Mouse (Mus musculus) limb, embryonic 11.5 days (tissue): ENCODE data around the gene Chil5. TPM values are rescaled to one million over a fixed set of nuclear protein-coding genes. Genes with fewer than 3 reads are reported as not detected.

ENCODE experiments used
- ATAC-seq: fragments of 200-750 bp; cut with Nextera tagmentation; 2 replicates; pipeline ENCODE4 v1.8.0; 2017; ENCODE audit warnings: low read depth; ENCODE audit not compliant: insufficient number of reproducible peaks, low FRiP score, low TSS enrichment
- DNase-seq: peaks from one replicate; pipeline ENCODE4 v3.0.0-alpha.2; 2015; ENCODE audit warnings: low spot score
- H3K27ac ChIP-seq: fragments of 300-500 bp; sonication (generic); replicated peaks from 2 replicates; pipeline ENCODE4 v1.5.1; 2014; ENCODE audit warnings: low read depth, mild to moderate bottlenecking, low read length
- H3K27me3 ChIP-seq: fragments of 300-500 bp; sonication (generic); 2 replicates; pipeline ENCODE4 v1.6.1; 2014; ENCODE audit warnings: mild to moderate bottlenecking, low read length, mixed read lengths; ENCODE audit not compliant: control insufficient read depth, insufficient read depth
- H3K36me3 ChIP-seq: fragments of 300-500 bp; sonication (generic); 2 replicates; pipeline ENCODE4 v1.6.1; 2014; ENCODE audit warnings: mild to moderate bottlenecking, low read length, moderate library complexity, mixed read lengths; ENCODE audit not compliant: control insufficient read depth, insufficient read depth
- H3K4me1 ChIP-seq: fragments of 300-500 bp; sonication (generic); 2 replicates; pipeline ENCODE4 v1.6.1; 2014; ENCODE audit warnings: low read length, mixed read lengths; ENCODE audit not compliant: control insufficient read depth, insufficient read depth
- H3K4me2 ChIP-seq: fragments of 300-500 bp; sonication (generic); 2 replicates; pipeline ENCODE4 v1.6.1; 2014; ENCODE audit warnings: low read depth, mild to moderate bottlenecking, moderate library complexity; ENCODE audit not compliant: severe bottlenecking
- H3K4me3 ChIP-seq: fragments of 300-500 bp; sonication (generic); 2 replicates; pipeline ENCODE4 v1.5.1; 2014; ENCODE audit warnings: low read depth, low read length
- H3K9ac ChIP-seq: fragments of 300-500 bp; sonication (generic); 2 replicates; pipeline ENCODE4 v1.6.1; 2014; ENCODE audit warnings: mild to moderate bottlenecking, low read length
- H3K9me3 ChIP-seq: fragments of 300-500 bp; sonication (generic); 2 replicates; pipeline ENCODE4 v1.6.1; 2016; ENCODE audit warnings: low read length; ENCODE audit not compliant: control insufficient read depth
- WGBS: fragments of 180-500 bp; shearing (Covaris S2); extraction: QIAGEN DNeasy Blood & Tissue Kit; methylation state at CpG from one replicate; pipeline ENCODE4 v1.1.7; 2014; 5-methylcytosine and 5-hydroxymethylcytosine counted together
- polyA plus RNA-seq: library from polyadenylated mRNA; unstranded; fragments of >200 nt; fragmentation: Nextera tagmentation; extraction: Ambion mirVana; gene quantifications from 2 replicates; pipeline ENCODE4 v1.2.1, GENCODE M21; 2014

Chil5 gene
- polyA plus RNA-seq, 1 experiment from 2014 or later, result not detected

DNA sequence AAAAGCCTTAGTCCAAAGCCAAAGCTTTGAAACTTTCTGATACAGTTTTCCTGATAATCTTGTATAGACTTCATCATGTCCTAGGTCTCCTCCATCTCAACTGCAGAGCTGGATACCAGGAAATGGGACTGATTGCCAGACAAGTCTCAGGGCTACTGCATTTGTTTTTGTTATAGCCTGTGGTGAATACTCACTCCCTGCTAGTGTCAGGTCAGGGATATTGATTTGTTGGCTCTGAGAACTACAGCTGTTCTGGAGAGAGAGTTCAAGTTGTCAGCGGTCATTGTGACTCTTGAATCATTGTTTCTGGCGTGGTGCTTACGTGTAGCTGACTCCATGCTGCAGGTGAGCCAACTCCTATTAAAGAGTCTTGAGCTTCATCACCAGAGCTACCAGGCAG is 59.2 kb downstream of the Chil5 start, which contains the start of gene Ovgp1:
TSS of gene Ovgp1 (plus strand) at position 301 of the 400 bp plus-strand sequence.
- Histone ChIP-seq H3K4me3 (no peak within 1 kb of the TSS), H3K4me2 (no peak within 1 kb of the TSS), H3K27ac (no peak within 1 kb of the TSS), H3K9me3 (no peaks in the 10 kb centered on the region), H3K27me3 (no peaks in the 10 kb centered on the region), H3K9ac (no peak within 1 kb of the TSS), H3K36me3 (no peaks in the 10 kb centered on the region; the same call in 1 of the 2 replicates), H3K4me1 (no peaks in the 10 kb centered on the region)
- 89% methylated on average over 3 of the region's 3 CpGs for WGBS
- ATAC-seq (no peak), DNase-seq (no peak)

DNA sequence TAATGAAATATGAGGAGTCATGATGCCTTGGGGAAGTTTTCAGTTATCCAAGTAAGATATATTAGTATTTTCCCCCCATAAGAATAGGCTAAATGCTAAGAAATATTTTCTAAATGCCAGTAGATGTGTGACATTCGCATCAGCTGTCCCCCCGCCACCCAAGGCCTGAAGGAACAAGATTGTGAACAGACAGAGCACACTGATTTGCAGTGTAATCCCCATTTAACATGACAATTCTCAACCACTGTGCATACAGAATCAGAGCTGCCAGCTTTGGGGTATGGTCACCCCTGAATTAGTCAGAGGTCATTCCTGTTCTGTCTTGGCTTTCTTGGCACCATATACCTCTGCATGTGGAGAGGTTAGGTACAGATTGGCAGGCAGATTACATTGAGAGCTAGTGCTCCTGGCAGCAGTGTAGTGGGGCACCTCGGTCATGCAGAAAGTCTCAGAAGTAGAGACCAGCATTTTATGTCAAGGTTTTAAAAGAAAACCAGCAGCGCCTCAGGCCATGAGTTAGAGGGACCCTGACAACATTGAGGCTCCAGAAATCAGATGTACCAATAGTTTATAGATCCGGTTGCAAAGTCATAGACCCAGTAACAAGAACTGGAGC is 60.7 kb downstream of the Chil5 start:
- H3K27ac ChIP-seq, result no peak overlapping the region
- no peak overlapping the region for H3K4me2 ChIP-seq
- ATAC-seq (no peak), DNase-seq (no peak)
- no peak overlapping the region for H3K4me3 ChIP-seq
- H3K4me1 ChIP-seq, result no peaks in the 10 kb centered on the region
- H3K9me3 ChIP-seq, result no peaks in the 10 kb centered on the region
- WGBS, result 85% methylated on average over 5 of the region's 5 CpGs
- H3K9ac ChIP-seq, result no peak overlapping the region
- H3K36me3 ChIP-seq, result no peaks in the 10 kb centered on the region; the same call in 1 of the 2 replicates
- H3K27me3 ChIP-seq, result no peaks in the 10 kb centered on the region

Other genes with a start within 250 kb of the Chil5 start
- gene Rap1a, start 231.5 kb downstream of the Chil5 start, polyA plus RNA-seq, result 72.7 and 78.5 TPM in 2 replicates
- gene Adora3, start 162.0 kb downstream of the Chil5 start, polyA plus RNA-seq, result 0.16 TPM in 1 of 2 replicates, not detected in the other
- gene Tmigd3, start 161.9 kb downstream of the Chil5 start, polyA plus RNA-seq, result 0.25 TPM in 1 of 2 replicates, not detected in the other
- 0.60 and 0.68 TPM in 2 replicates for gene I830077J02Rik, start 100.2 kb downstream of the Chil5 start, polyA plus RNA-seq
- 133 and 137 TPM in 2 replicates for gene Wdr77, start 73.4 kb downstream of the Chil5 start, polyA plus RNA-seq
- 489 and 505 TPM in 2 replicates for gene Atp5f1, start 72.7 kb downstream of the Chil5 start, polyA plus RNA-seq
- 2.5 and 2.8 TPM in 2 replicates for gene Ovgp1, start 59.1 kb downstream of the Chil5 start, polyA plus RNA-seq
- not detected in 2 replicates for gene Pifo, start 18.2 kb downstream of the Chil5 start, polyA plus RNA-seq
- gene Chia1, start 80.4 kb upstream of the Chil5 start, polyA plus RNA-seq, result not detected in 2 replicates
- gene Chil3, start 134.8 kb upstream of the Chil5 start, polyA plus RNA-seq, result not detected in 2 replicates
- gene Chil4, start 186.7 kb upstream of the Chil5 start, polyA plus RNA-seq, result not detected in 2 replicates